Mouse (Mus musculus): ENCODE data around the gene Olfr525. TPM values are rescaled to one million over a fixed set of nuclear protein-coding genes. Genes with fewer than 3 reads are reported as not detected.

The Olfr525 gene
- total RNA-seq (2021) = not detected
- long read RNA-seq, experiment 1 = 0 reads
- long read RNA-seq, experiment 2 = 0 reads

GRCm38 (mm10) chr7:140320558-140320957 lies at the start of gene Olfr525:
TSS of gene Olfr525 (plus strand) at chr7:140320858.
- DNase-seq (ENCODE audit: low spot score in 2 of 2) = no peak

GRCm38 (mm10) chr7:140295746-140296145 lies 24.9 kb upstream of the Olfr525 start:
- DNase-seq (ENCODE audit: low spot score in 2 of 2) = no peak

GRCm38 (mm10) chr7:140296876-140297275 lies 23.8 kb upstream of the Olfr525 start:
- DNase-seq (ENCODE audit: low spot score in 2 of 2) = no peak

- DNase-seq (ENCODE audit: low spot score in 2 of 2) = no peak
These were observed 21.2 kb upstream of the Olfr525 start for GRCm38 (mm10) chr7:140299416-140299815.

- DNase-seq (ENCODE audit: low spot score in 2 of 2) = no peak
These were observed 735 bp upstream of the Olfr525 start for GRCm38 (mm10) chr7:140319861-140320385.

GRCm38 (mm10) chr7:140321135-140321534 lies 477 bp downstream of the Olfr525 start:
- DNase-seq (ENCODE audit: low spot score in 2 of 2) = no peak

GRCm38 (mm10) chr7:140329766-140330304 lies 9.2 kb downstream of the Olfr525 start:
- no peak for DNase-seq (ENCODE audit: low spot score in 2 of 2)

- no peak for DNase-seq (ENCODE audit: low spot score in 2 of 2)
These were observed 13.1 kb downstream of the Olfr525 start, which contains the start of gene Olfr527 for GRCm38 (mm10) chr7:140333717-140334116. TSS of gene Olfr527 (plus strand) at chr7:140334017.

DNA sequence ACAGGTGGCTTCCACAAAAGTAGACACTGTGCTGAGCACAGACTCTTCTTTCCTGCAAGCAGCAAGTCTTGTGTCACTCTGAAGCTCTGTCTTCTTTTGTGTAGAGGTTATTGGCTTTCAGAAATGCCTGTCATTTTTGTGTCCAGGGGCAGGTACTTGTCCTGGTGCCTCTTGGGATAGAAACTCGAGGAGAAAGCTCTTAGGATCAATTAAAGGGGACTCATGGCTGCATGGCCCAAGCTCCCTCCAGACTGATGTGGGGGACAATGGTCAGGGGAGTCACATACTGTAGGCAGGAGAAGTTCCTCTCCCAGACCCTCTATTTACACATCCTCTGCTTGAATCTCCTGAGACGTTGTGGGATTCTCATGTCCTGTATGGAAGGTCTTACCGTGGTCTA lies 40.9 kb downstream of the Olfr525 start, which contains the start of gene Olfr60:
Olfr60 (minus strand) TSS at position 101 of the 400 bp plus-strand sequence.
- no peak for DNase-seq (ENCODE audit: low spot score in 2 of 2)

GRCm38 (mm10) chr7:140374300-140374699 lies 53.6 kb downstream of the Olfr525 start:
- no peak for DNase-seq (ENCODE audit: low spot score in 2 of 2)

DNA sequence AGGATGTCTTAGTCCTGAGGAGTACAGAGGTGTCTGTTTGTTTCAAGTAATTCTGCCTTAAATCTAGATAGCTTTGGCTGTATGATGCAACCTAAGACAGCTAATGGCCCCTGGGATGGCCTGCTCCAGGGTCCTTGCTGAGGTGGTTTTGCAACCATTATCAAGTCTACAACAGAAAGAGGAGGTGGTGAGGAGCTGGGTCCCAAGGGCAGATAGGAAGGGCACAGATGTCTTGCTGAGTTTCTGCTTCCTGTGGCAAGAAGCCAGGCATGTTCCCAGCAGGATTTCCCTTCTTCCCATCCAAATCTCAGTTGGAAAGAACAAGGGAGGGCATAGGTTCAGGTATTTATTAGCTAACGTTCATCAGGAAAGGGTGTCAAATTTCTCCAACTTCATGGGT lies 55.6 kb downstream of the Olfr525 start, which contains the start of gene Olfr530:
Olfr530 (minus strand) TSS at position 101 of the 400 bp plus-strand sequence.
- no peak for DNase-seq (ENCODE audit: low spot score in 2 of 2)

DNA sequence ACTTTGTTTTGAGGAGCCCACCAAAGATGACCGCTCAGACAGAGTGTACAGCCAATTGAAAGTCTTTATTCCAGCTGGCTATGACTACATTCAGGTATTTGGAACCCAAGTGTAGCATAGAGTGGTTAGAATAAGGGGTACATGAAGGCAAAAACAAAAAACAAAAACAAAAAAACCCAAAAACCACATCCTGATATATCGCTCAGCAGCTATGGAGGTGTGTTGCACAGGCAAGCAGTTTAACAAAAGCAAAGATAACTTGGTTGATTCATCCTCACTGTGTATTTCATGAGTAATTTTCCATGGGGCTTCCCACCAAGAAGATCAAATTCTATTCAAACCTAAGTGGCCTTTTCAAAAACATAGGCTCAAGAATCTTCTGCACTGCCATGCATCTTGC lies 56.3 kb downstream of the Olfr525 start:
- no peak for DNase-seq (ENCODE audit: low spot score in 2 of 2)

Other genes starting within 250 kb of the Olfr525 start
- 1 to 10 TPM; 6.2 to 7.5 TPM for gene Caly, start 238.3 kb upstream of the Olfr525 start, total RNA-seq (2021)
- not detected for gene Prap1, start 227.5 kb upstream of the Olfr525 start, total RNA-seq (2021)
- gene Fuom, start 218.4 kb upstream of the Olfr525 start, total RNA-seq (2021) = 10 to 100 TPM; 55.7 to 64.0 TPM
- 10 to 100 TPM; 15.1 to 16.8 TPM for gene Paox, start 205.1 kb upstream of the Olfr525 start, total RNA-seq (2021)
- gene Echs1, start 204.4 kb upstream of the Olfr525 start, total RNA-seq (2021) = 100 to 1,000 TPM; 472 to 511 TPM
- gene Mtg1, start 183.3 kb upstream of the Olfr525 start, total RNA-seq (2021) = 10 to 100 TPM; 28.6 to 31.4 TPM
- under 1 TPM; 0.58 to 0.80 TPM for gene Sprn, start 166.0 kb upstream of the Olfr525 start, total RNA-seq (2021)
- not detected for gene Olfr522, start 156.1 kb upstream of the Olfr525 start, total RNA-seq (2021)
- not detected for gene Olfr523, start 147.6 kb upstream of the Olfr525 start, total RNA-seq (2021)
- not detected for gene Olfr524, start 114.9 kb upstream of the Olfr525 start, total RNA-seq (2021)
- gene Cd163l1, start 102.6 kb upstream of the Olfr525 start, total RNA-seq (2021) = not detected
- gene 5830411N06Rik, start 73.6 kb upstream of the Olfr525 start, total RNA-seq (2021) = not detected
- not detected for gene Olfr527, start 13.2 kb downstream of the Olfr525 start, total RNA-seq (2021)
- not detected for gene Olfr60, start 40.8 kb downstream of the Olfr525 start, total RNA-seq (2021)
- gene Olfr530, start 55.5 kb downstream of the Olfr525 start, total RNA-seq (2021) = not detected
- not detected for gene Olfr531, start 82.1 kb downstream of the Olfr525 start, total RNA-seq (2021)
- not detected for gene Olfr532, start 100.8 kb downstream of the Olfr525 start, total RNA-seq (2021)
- not detected for gene Olfr533, start 142.5 kb downstream of the Olfr525 start, total RNA-seq (2021)
- not detected for gene Olfr535, start 163.4 kb downstream of the Olfr525 start, total RNA-seq (2021)
- gene Olfr536, start 186.5 kb downstream of the Olfr525 start, total RNA-seq (2021) = not detected
- gene Olfr538, start 247.0 kb downstream of the Olfr525 start, total RNA-seq (2021) = not detected